Mouse (Mus musculus) brain, embryonic 14.5 days (tissue): ENCODE measurements around the gene Zfp867.

ENCODE experiments used
- CTCF ChIP-seq: fragments of 200-500 bp; IDR thresholded peaks from 2 replicates; pipeline ENCODE4 v1.5.1; 2012; ENCODE audit warnings: inconsistent platforms, mild to moderate bottlenecking, moderate library complexity, borderline replicate concordance; ENCODE audit not compliant: insufficient read depth, insufficient read length; ENCODE audit errors: extremely low read depth
- POLR2A ChIP-seq: fragments of 200-500 bp; IDR thresholded peaks from 2 replicates; pipeline ENCODE4 v1.6.1; 2012; ENCODE audit warnings: mild to moderate bottlenecking, inconsistent platforms, borderline replicate concordance; ENCODE audit not compliant: poor library complexity, insufficient read depth, insufficient read length, severe bottlenecking; ENCODE audit errors: extremely low read depth

- TF ChIP-seq CTCF (no peak), POLR2A (no peak)
Observed at GRCm38 (mm10) chr11:59505351-59505838, 33.1 kb upstream of the Zfp867 start.
